In the genomic region with DNA sequence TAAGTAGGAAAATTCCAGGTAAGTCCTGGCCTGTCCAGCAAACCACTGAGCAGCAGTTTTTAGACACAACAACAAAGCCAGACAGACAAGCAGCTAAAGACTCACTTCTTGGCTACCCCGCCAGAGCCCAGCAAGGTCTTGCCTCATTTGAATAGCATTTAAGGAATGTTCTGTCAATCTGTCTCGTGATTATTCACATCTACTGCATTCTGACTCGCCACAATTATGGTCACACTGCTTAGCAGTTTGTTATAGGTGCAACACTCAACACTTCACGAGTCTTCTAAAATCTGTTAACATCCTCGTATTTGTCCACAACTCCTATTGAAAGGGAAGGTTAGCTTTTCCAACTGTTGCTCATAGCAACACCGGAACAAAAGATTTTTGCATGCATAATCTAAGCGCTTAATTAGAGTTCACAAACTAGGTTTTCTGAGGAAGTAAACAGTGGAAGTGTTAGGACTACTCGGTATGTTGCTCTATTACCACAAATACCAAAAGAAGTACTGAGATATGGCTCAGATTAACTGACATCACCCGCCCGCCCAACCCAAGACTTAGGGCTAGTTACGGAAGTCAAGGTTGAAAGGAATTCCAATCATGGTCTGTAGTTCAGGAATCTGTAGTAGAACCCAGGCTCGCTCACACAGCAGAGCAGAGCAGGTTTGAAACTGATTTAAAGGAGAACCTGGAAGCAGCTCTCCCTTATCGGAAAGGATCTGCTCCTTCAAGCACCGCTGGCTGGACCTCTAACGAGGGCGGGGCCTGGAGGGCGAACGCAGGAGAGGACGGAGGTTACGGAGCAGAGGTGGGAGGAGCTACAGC, we compare ENCODE assay signal across 8 mouse cellular contexts. TPM values are rescaled to one million over a fixed set of nuclear protein-coding genes. Genes with fewer than 3 reads are reported as not detected.
DNase-seq lines count a peak whose midpoint lies in the region; ATAC-seq lines count a peak whose summit lies in the region.

No protein-coding gene starts in this region.

- no peak overlapping the region for H3K9ac ChIP-seq in lung, embryonic 15.5 days

- ATAC-seq in lung, embryonic 15.5 days (ENCODE audit: borderline replicate concordance, extremely low read depth, low FRiP score, low TSS enrichment) = peak; percentile 64; the same call in 1 of the 2 replicates

- H3K27ac ChIP-seq in lung, embryonic 15.5 days = peak overlapping the region; percentile 47

- H3K4me1 ChIP-seq in lung, embryonic 15.5 days = peaks cover 15% of the 10 kb centered on the region

- H3K4me3 ChIP-seq in lung, embryonic 15.5 days = peak overlapping the region; percentile 19

- H3K9me3 ChIP-seq in lung, embryonic 15.5 days = no peaks in the 10 kb centered on the region

- no peaks in the 10 kb centered on the region for H3K36me3 ChIP-seq in lung, embryonic 15.5 days

- 30% methylated on average over 20 of the region's 20 CpGs for WGBS in lung, embryonic 15.5 days

- DNase-seq in adrenal gland, adult (ENCODE audit: inconsistent age in 2 of 2, low spot score in 1 of 2) = peak; percentile 90 to 95
- DNase-seq in embryo, embryonic 11.5 days (ENCODE audit: low read depth, low spot score) = peak; percentile 38
- peak; percentile 75 to 76 for DNase-seq in heart, adult 18-20 months
- DNase-seq in kidney, adult 18-20 months = peak; percentile 87
- peak; percentile 80 for DNase-seq in retina, postnatal 1 day
- no peak for DNase-seq in MN1 (ENCODE audit: low spot score)
- DNase-seq in cerebellum, adult 11 months = no peak

- peak overlapping the region; percentile 47 for H3K4me2 ChIP-seq in lung, embryonic 15.5 days

- H3K27me3 ChIP-seq in lung, embryonic 15.5 days = no peaks in the 10 kb centered on the region

RNA-seq across cellular contexts. Expression of a gene that starts 16.4 kb away (rescaled TPM):
- total RNA-seq in heart, adult 18-20 months (2021) = 10 to 100 TPM; 24.6 to 24.7 TPM
- 13.0 and 13.9 TPM in 2 replicates for polyA plus RNA-seq in lung, embryonic 15.5 days (2015; fragmentation: Nextera tagmentation; extraction: Ambion mirVana)

Comparison
In these comparisons a context has a peak if more than half of its experiments do, and no peak if none do; other contexts are left out.
1. DNase-seq: peak in adrenal gland, adult (2 of 2), embryo, embryonic 11.5 days (single experiment), heart, adult 18-20 months (2 of 2), kidney, adult 18-20 months (single experiment) and retina, postnatal 1 day (single experiment); none in MN1 (single experiment) and cerebellum, adult 11 months (single experiment).